Mouse (Mus musculus) neural tube, embryonic 13.5 days (tissue): ENCODE results near the gene Gm5725. TPM values are rescaled to one million over a fixed set of nuclear protein-coding genes. Genes with fewer than 3 reads are reported as not detected.
"Not testable (repeated sequence)": the region's sequence is repeated elsewhere in the genome, so short reads cannot be mapped to it uniquely, and the experiment has no call there.

ENCODE experiments used
- ATAC-seq: fragments of 200-750 bp; cut with Nextera tagmentation; 2 replicates; pipeline ENCODE4 v1.8.0; 2017; ENCODE audit warnings: low read depth, mild to moderate bottlenecking, moderate TSS enrichment, moderate library complexity
- H3K27ac ChIP-seq: fragments of 300-500 bp; sonication (generic); replicated peaks from 2 replicates; pipeline ENCODE4 v1.5.1; 2015; ENCODE audit warnings: moderate library complexity, mild to moderate bottlenecking, inconsistent platforms
- H3K27me3 ChIP-seq: fragments of 300-500 bp; sonication (generic); 2 replicates; pipeline ENCODE4 v1.6.1; 2015; ENCODE audit warnings: mild to moderate bottlenecking, inconsistent platforms
- H3K36me3 ChIP-seq: fragments of 300-500 bp; sonication (generic); 2 replicates; pipeline ENCODE4 v1.6.1; 2015; ENCODE audit warnings: mild to moderate bottlenecking, inconsistent platforms
- H3K4me1 ChIP-seq: fragments of 300-500 bp; sonication (generic); replicated peaks from 2 replicates; pipeline ENCODE4 v1.6.1; 2015; ENCODE audit warnings: inconsistent platforms
- H3K4me2 ChIP-seq: fragments of 300-500 bp; sonication (generic); 2 replicates; pipeline ENCODE4 v1.6.1; 2015; ENCODE audit warnings: inconsistent platforms, mild to moderate bottlenecking, moderate library complexity
- H3K4me3 ChIP-seq: fragments of 300-500 bp; sonication (generic); 2 replicates; pipeline ENCODE4 v1.5.1; 2015; ENCODE audit warnings: mild to moderate bottlenecking, inconsistent platforms
- H3K9ac ChIP-seq: fragments of 300-500 bp; sonication (generic); 2 replicates; pipeline ENCODE4 v1.6.1; 2015; ENCODE audit warnings: moderate library complexity, mild to moderate bottlenecking, inconsistent platforms
- H3K9me3 ChIP-seq: fragments of 300-500 bp; sonication (generic); 2 replicates; pipeline ENCODE4 v1.6.1; 2016; ENCODE audit warnings: inconsistent platforms
- WGBS: fragments of 180-500 bp; shearing (Covaris S2); methylation state at CpG from one replicate; pipeline ENCODE4 v1.1.7; 2015; 5-methylcytosine and 5-hydroxymethylcytosine counted together
- polyA plus RNA-seq: library from polyadenylated mRNA; unstranded; fragments of >200 nt; fragmentation: Nextera tagmentation; extraction: Ambion mirVana; gene quantifications from 2 replicates; pipeline ENCODE4 v1.2.1, GENCODE M21; 2015

Gm5725 gene
- not detected in 2 replicates for polyA plus RNA-seq

GRCm38 (mm10) chr7:21844167-21844566, at the start of gene Gm5725:
Gm5725 (minus strand) TSS chr7:21844267.
- not testable (repeated sequence) for H3K9me3 ChIP-seq, H3K4me2 ChIP-seq, ATAC-seq, H3K36me3 ChIP-seq, H3K4me3 ChIP-seq, H3K9ac ChIP-seq, H3K27ac ChIP-seq, H3K27me3 ChIP-seq, H3K4me1 ChIP-seq
- no CpG with 5 or more reads among the region's 1 CpGs for WGBS

DNA sequence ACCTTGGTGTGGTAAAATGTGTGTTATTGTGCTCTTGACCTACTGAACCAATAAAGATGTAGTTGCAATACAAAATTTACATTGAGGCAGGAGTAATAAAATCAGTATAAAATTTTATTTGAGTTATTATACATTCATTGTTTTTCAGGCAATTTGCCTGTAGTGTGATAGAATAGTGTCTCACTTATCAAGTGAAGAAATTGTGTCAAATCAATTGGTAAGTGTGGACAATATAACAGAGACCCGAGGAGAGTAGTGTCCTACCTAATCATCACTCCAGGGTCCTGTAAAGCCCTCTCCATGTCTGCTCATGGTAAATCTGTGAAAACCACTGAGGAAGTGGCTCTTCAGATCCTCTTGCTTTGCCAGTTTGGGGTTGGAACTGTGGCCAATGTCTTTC, 12.0 kb downstream of the Gm5725 start, which contains the start of gene Vmn1r135:
Vmn1r135 (plus strand) TSS at position 301 of the 400 bp plus-strand sequence.
- no CpG with 5 or more reads among the region's 1 CpGs for WGBS
- H3K4me2 ChIP-seq, H3K27ac ChIP-seq, H3K4me3 ChIP-seq, H3K9me3 ChIP-seq, H3K27me3 ChIP-seq, ATAC-seq, H3K4me1 ChIP-seq, H3K9ac ChIP-seq, H3K36me3 ChIP-seq: not testable (repeated sequence)

DNA sequence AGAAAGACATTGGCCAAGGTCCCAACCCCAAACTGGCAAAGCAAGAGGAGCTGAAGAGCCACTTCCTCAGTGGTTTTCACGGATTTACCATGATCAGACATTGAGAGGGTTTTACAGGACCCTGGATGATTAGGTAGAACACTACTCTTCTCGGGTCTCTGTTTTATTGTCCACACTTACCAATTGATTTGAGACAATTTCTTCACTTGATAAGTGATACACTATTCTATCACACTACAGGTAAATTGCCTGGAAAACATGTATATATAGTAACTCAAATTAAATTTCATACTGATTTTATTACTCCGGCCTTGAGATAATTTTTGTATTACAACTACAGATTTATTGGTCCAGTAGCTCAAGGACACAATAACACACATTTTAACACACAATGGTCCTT, 47.4 kb downstream of the Gm5725 start, which contains the start of gene Gm4177:
Gm4177 (minus strand) TSS at position 101 of the 400 bp plus-strand sequence.
- H3K9me3 ChIP-seq, H3K27ac ChIP-seq, H3K27me3 ChIP-seq, H3K4me3 ChIP-seq, H3K9ac ChIP-seq, H3K36me3 ChIP-seq, ATAC-seq, H3K4me2 ChIP-seq, H3K4me1 ChIP-seq: not testable (repeated sequence)
- no CpG with 5 or more reads among the region's 3 CpGs for whole genome bisulfite sequencing

Other genes with a start within 250 kb of the Gm5725 start
- not detected in 2 replicates for gene Vmn1r132, start 230.2 kb downstream of the Gm5725 start, polyA plus RNA-seq
- gene Gm4175, start 82.8 kb downstream of the Gm5725 start, polyA plus RNA-seq: not detected in 2 replicates
- not detected in 2 replicates for gene Gm4177, start 47.5 kb downstream of the Gm5725 start, polyA plus RNA-seq
- gene Vmn1r135, start 11.9 kb downstream of the Gm5725 start, polyA plus RNA-seq: not detected in 2 replicates
- gene Gm5891, start 77.0 kb upstream of the Gm5725 start, polyA plus RNA-seq: not detected in 2 replicates
- not detected in 2 replicates for gene Vmn1r137, start 150.3 kb upstream of the Gm5725 start, polyA plus RNA-seq
- not detected in 2 replicates for gene Vmn1r138, start 184.6 kb upstream of the Gm5725 start, polyA plus RNA-seq
- gene Gm6176, start 212.0 kb upstream of the Gm5725 start, polyA plus RNA-seq: not detected in 2 replicates
- gene Vmn1r139, start 224.8 kb upstream of the Gm5725 start, polyA plus RNA-seq: not detected in 2 replicates